Mouse (Mus musculus) monocyte, adult 5-6 weeks (primary cell): ENCODE results near the gene Rbms3. TPM values are rescaled to one million over a fixed set of nuclear protein-coding genes. Genes with fewer than 3 reads are reported as not detected.

ENCODE experiments used
- ATAC-seq: fragments of 153-309, 156-312 bp; replicated peaks from 2 replicates; pipeline ENCODE4 v1.8.0; 2017; ENCODE audit warnings: mild to moderate bottlenecking; ENCODE audit not compliant: low TSS enrichment, insufficient number of reproducible peaks, severe bottlenecking, poor library complexity, low FRiP score
- total RNA-seq: library from RNA; stranded (forward); fragments of 200-1000, 200-491, 200-594 nt; gene quantifications from 3 replicates; pipeline ENCODE4 v1.2.3, GENCODE M21; 2017

Gene Rbms3
- total RNA-seq, 1 experiment from 2014 or later, result not detected

GRCm38 (mm10) chr9:117039941-117040453, 589.7 kb downstream of the Rbms3 start:
- no peak for ATAC-seq

DNA sequence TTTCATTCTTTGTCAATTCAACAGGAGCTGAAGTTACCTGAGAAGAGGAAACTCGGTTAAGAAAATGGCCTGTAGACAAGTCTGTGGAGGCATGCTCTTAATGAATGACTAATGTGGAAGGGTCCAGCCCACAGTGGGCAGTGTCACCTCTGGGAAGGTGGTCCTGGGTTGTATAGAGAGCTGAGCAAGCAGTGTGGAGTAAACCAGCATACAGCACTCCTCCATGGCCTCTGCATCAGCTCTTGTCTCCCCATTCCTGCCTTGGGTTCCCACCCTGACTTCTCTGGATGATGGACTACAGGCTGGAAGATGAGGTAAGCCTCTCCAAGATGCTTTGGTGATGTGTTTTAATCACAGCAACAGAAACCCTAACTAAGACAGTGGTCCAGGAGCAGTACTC, 597.0 kb downstream of the Rbms3 start:
- no peak for ATAC-seq

DNA sequence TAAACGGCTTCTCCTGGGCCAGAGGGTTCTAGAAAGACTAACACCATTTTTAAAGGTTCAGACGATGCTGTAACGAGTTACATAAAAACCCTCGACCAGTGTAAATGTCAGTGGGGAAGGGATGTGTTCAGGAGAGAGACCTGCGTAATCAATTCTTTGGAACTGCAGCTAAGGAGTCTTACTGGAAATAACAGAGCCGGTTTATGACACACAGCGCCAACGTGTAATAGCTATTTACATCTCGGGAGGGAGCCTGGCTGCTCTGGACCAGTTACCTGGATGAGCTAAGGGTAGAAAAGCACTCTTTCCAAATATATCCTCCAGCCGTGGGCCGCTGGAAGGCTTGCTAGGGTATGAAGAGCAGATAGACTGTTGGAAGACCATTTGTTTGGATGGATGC, 598.5 kb downstream of the Rbms3 start:
- ATAC-seq, result no peak

DNA sequence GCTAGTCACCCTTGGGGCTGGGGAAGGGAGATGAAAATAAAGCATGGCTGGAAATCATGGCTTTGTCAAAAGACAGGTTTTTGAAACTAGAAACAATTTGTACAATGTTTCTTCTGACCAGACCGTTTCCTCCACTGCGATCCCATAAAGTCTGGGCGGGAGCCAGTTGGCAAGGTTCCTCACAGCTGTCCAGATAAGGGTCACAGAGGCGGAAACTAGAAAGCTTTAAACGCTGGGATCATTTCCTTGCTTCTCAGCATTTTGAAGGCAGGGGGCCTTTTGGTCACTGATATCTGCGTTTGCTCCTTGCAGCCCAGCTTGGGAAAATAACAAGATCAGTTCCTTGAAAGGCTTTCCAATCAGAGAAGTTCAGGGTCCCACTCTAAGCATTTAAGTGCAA, 598.9 kb downstream of the Rbms3 start:
- ATAC-seq, result no peak

DNA sequence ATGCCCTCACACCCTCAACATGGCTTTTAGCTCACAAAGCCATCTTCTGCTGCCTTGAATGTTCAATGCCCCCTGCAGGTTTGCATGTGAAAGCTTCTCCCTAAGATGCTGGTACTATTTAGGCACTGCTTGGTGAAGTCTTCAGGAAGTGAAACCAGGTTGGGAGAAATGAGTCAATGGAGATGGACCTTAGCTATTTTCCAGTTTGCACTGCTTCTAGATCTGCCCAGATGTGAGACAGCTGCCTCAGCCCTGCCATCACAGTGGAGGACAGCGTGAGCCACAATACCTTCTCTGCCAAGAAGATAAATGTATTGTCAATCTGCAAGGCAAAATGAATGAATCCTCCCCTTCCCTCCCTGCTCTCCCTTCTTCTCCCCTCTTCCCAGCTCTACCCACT, 599.8 kb downstream of the Rbms3 start:
- ATAC-seq, result no peak

GRCm38 (mm10) chr9:117028586-117028985, 601.1 kb downstream of the Rbms3 start:
- no peak for ATAC-seq

DNA sequence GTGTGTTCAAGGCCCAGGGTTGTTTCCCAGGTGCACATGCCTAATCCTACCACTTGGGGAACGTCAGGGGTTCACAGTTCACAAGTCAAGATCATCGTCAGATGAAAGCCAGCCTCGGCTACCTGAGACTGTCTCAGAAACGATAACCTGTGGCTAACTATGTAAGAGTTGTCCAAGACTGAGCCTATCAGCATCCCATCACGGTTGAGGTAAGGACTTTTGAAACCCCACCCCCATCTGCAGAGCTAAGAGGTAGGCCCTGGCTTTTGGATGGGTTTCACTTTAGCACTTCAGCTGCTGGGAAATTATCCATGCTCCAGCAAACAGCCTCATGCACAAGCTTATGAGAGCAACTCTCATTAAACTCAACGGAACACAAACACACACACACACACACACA, 607.6 kb downstream of the Rbms3 start:
- ATAC-seq, result no peak

DNA sequence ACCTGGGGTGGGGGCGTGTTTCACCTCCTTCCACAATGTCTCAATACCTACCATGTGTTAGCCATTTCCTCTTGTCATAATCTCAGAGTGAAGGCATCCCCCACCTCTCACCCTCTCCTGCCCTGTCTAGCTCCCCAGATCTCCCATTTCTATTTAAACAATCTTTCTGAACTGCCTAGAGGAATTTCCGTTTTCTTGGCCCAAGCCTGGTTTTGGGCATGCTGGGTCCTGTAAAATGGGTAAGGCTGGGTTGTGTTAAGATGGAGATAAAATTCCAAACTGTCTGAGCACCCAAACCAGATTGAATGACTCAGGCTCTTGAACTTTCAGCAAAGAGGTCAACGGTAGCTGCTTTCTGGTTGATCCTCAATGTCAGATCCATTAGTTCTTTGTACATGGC, 608.2 kb downstream of the Rbms3 start:
- ATAC-seq, result no peak

DNA sequence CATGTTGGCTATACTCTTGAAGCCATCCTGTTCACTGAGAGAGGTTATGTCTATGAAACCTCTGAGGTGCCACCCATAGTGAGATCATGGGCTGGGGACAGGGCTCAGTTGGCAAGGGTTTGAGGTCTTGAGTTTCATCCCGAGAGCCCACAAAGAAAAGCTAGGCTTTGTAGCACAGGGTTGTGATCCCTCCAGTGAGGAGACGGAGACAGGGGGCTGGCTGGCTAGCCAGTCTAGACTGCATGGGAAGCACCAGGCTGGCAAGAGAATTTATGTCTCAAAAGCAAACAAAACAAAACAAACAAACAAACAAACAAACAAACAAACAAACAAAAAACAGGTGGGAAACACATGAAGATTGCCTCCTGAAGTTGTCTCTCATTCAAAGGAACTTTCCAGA, 609.5 kb downstream of the Rbms3 start:
- ATAC-seq, result no peak

- no peak for ATAC-seq
Observed at GRCm38 (mm10) chr9:117018741-117019163, 611.0 kb downstream of the Rbms3 start.

DNA sequence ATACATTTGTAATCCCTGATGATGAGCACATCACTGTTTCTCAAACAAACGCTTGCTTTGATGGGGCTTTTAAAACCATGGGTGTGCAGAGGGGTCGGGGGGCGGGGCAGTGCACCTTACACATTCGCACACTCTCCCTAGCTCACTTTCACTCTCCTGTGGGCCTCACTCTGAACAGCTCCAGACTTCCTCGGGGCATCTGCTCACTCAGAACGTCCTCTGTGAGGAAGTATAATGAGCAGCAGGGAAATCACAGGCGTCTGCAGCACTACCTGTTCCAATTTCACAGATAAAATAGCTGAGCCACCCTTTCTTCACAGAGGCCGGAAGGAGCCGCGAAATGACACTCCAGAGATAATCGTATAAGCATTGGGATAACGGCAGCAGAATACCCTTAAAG, 611.4 kb downstream of the Rbms3 start:
- ATAC-seq, result no peak

DNA sequence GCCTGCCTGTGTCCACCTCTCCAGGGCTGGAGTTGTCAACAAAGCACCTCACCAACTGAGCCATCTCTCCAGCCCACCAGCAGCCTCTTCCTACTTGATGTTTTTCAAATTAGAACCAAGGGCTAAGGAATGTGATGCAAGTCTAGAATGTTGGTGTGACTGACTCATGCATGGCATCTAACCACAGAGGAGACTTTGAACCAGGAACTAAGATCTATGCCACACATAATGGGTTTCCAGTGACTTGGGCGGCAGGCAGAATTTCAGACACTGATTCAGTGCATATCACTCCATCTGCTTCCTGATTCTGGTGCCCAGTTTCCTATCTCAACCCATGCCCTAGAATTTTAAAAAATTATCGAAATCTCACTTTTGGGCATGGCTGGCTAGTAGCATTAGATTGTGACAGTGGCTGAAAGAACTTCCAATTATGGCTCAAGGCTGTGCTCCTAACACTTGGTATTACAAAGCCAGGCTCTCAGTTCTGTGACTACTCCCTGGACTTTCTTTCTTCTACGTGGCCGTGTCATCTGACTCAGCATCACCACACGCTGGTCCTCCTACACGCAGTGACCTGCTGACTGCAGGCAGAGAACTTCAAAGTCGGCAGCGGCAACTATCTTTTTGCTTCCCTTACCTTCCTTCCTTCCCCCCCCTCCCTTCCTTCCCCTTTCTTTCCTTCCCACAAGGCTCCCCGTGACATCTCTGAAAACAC, 613.0 kb downstream of the Rbms3 start:
- ATAC-seq, result no peak

DNA sequence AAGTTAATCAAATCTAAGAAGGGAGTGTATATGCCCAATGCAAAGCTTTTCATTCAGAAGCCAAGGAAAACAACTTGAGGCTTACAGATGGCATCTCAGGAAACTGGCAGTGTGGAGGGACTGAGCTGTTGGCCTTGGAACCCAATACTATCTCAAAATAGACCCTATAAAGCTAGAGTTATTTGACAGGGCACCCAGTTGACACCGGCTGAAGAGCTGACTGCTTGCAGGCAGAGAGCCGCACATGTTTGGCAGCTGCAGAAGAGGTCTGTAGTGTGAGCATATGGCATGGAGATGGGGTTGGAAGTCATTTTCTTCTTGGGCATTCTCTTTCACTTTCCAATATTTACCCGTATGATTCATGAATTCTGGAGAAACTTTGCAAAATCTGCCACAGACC, 616.3 kb downstream of the Rbms3 start:
- ATAC-seq, result no peak

DNA sequence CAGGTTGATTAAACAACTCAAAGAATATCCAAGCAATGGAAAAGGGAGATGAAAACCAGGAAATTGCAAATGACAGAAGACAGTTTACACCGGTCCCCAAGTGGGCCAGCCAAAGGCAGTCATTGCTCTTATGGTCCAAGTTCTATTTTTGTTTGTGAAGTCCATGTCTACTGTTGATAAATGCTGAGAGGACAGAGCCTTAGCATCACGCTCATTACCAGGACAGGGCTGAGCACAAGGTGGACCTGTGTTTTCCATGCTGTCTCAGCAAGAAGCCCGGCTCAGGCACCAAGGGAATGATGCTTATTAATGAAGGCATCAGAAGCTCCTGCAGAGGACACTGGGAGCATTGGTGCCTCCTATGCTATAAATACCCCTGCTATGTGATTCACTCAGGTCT, 618.9 kb downstream of the Rbms3 start:
- no peak for ATAC-seq

- ATAC-seq, result no peak
Observed at GRCm38 (mm10) chr9:117008194-117008593, 621.5 kb downstream of the Rbms3 start.

DNA sequence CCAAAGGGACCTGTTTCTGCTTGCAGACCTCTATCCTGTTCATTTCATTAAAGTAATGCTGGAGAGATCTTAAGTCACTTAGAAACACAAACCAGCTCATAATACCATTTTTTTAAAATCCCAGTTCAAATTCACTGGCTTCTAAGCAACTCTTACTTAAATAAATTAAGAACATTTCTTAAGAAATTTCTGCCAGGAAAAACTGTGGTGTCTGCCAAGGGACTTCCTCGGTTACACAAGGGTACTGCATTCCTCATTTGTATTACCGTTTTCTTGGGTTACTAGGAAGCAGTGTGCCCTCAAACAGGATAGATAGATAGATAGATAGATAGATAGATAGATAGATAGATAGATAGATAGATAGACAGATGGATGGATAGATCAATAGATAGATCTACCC, 627.6 kb downstream of the Rbms3 start:
- ATAC-seq, result no peak

- ATAC-seq, result no peak
Observed at GRCm38 (mm10) chr9:116999186-116999585, 630.5 kb downstream of the Rbms3 start.

DNA sequence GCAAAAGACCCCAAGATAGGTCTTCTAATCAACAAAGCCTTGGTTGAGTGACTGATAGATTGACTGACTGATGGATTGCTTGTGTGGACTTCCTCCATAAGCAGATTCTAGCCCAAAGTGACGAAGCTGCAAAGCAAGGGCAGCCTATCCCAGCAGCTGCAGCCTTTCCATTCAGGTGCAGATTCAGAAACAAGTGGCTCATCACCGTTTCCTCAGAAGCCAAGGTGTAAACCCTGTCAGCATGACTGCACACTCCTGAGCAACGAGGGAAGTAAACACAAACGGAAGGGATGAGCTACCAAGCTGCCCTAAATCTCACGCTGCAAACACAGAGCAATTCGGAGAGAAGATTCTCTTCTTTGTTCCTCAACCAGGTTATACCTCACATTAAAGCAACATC, 639.4 kb downstream of the Rbms3 start:
- ATAC-seq, result no peak

DNA sequence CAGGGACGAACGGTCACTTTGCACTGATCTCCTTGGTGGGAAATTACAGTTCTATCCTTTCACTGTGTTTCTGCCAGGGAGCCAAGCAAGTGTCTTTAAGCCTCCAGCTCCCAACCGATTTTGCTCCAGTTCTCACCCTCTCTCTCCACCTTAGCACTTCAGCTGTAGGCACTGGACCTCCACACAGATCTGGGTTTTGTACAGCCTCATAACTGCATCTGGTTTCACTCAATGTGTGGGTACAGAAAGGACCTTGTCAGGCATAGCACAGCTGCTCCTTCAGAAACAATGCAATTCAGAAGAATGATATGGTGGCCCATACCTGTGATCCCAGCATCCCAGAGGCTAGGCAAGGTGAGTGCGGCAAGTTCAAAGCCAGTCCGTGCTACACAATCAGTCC, 648.9 kb downstream of the Rbms3 start:
- no peak for ATAC-seq

DNA sequence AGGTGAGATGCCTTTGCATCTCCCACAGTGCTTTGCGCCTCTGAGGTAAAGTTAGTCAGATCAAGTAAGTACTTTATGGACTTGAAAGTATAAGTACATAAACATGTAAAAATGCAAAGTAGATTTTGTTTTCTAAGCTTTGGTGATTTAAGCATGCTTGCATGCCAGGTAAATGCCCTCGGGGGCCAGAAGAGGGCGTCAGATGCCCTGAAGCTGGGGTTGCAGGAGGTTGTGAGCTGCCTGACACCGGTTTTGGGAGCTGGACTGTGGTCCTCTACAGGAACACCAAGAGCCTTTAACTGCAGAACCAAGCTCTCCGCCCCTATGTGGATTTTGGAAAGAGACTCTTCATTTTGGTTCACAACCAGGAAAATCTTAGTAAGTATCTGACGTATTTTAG, 652.3 kb downstream of the Rbms3 start:
- ATAC-seq, result no peak
